Mouse (Mus musculus): ENCODE data around the gene Hps1. TPM values are rescaled to one million over a fixed set of nuclear protein-coding genes. Genes with fewer than 3 reads are reported as not detected.

The Hps1 gene
- total RNA-seq, 1 experiment: 13.1 TPM

GRCm38 (mm10) chr19:42737753-42738152, 42.0 kb downstream of the Hps1 start:
- no peaks in the 10 kb centered on the region for H3K9me3 ChIP-seq (ENCODE audit: control insufficient read depth, insufficient read depth, low read depth, low read length)
- in situ Hi-C loops (cut with MboI; ENCODE audit: low sequenced_read_pairs in 2 of 2, unreplicated experiment in 2 of 2): no loop called here
- H3K4me1 ChIP-seq (ENCODE audit: control insufficient read depth in 2 of 2, insufficient read depth in 2 of 2, low read length in 2 of 2, poor library complexity in 1 of 2): no peaks in the 10 kb centered on the region
- H3K27ac ChIP-seq (ENCODE audit: insufficient read depth, low read depth, low read length, poor library complexity, severe bottlenecking): no peak overlapping the region
- no peaks in the 10 kb centered on the region for H3K36me3 ChIP-seq (ENCODE audit: control insufficient read depth, insufficient read depth, low read length, poor library complexity, severe bottlenecking)
- DNase-seq (ENCODE audit: low read depth, low spot score): no peak
- H3K9ac ChIP-seq (ENCODE audit: insufficient read depth, low read depth, low read length, poor library complexity, severe bottlenecking): no peak overlapping the region
- H3K4me3 ChIP-seq (ENCODE audit: insufficient read depth in 1 of 2, low read depth in 1 of 2, low read length in 2 of 2, poor library complexity in 1 of 2, severe bottlenecking in 1 of 2): no peak overlapping the region
- TF ChIP-seq HCFC1 (IDR thresholded peaks at IDR 0.05; ENCODE audit: borderline replicate concordance, insufficient read depth, low read length) (no peak), ZNF384 (IDR thresholded peaks at IDR 0.05; ENCODE audit: low read depth, low read length) (no peak), CHD2 (IDR thresholded peaks at IDR 0.05; ENCODE audit: low read depth, low read length) (no peak), ZC3H11A (IDR thresholded peaks at IDR 0.05; ENCODE audit: borderline replicate concordance, low read depth, low read length) (no peak), MAFK (IDR thresholded peaks at IDR 0.05; ENCODE audit: insufficient read depth, low read depth, low read length) (no peak)

DNA sequence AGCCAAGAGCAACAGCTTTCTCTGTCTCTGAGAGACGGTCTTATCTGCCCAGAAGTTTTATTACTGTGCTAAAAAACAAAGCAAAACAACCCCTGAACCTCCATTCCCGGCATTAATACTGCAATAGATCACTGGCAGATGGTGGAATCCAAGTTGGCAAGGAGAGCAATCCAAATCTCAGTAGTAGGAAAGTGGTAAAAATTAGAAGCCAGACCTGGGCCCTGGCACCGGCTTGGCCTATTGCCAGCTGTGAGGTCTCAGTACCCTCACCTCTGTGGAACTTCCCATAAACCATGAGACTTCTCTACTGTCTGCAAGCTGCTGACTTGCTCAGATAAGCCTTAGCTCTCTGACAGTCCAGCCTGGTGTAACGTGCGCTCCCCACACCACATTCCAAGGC, 44.8 kb downstream of the Hps1 start:
- Histone ChIP-seq H3K4me3 (ENCODE audit: insufficient read depth in 1 of 2, low read depth in 1 of 2, low read length in 2 of 2, poor library complexity in 1 of 2, severe bottlenecking in 1 of 2) (no peak overlapping the region), H3K9me3 (ENCODE audit: control insufficient read depth, insufficient read depth, low read depth, low read length) (no peaks in the 10 kb centered on the region), H3K27ac (ENCODE audit: insufficient read depth, low read depth, low read length, poor library complexity, severe bottlenecking) (no peak overlapping the region), H3K9ac (ENCODE audit: insufficient read depth, low read depth, low read length, poor library complexity, severe bottlenecking) (no peak overlapping the region), H3K4me1 (ENCODE audit: control insufficient read depth in 2 of 2, insufficient read depth in 2 of 2, low read length in 2 of 2, poor library complexity in 1 of 2) (no peaks in the 10 kb centered on the region), H3K36me3 (ENCODE audit: control insufficient read depth, insufficient read depth, low read length, poor library complexity, severe bottlenecking) (no peaks in the 10 kb centered on the region)
- DNase-seq (ENCODE audit: low read depth, low spot score): no peak
- TF ChIP-seq HCFC1 (IDR thresholded peaks at IDR 0.05; ENCODE audit: borderline replicate concordance, insufficient read depth, low read length): no peak
- no peak for TF ChIP-seq ZC3H11A (IDR thresholded peaks at IDR 0.05; ENCODE audit: borderline replicate concordance, low read depth, low read length)
- TF ChIP-seq CHD2 (IDR thresholded peaks at IDR 0.05; ENCODE audit: low read depth, low read length): no peak
- no peak for TF ChIP-seq ZNF384 (IDR thresholded peaks at IDR 0.05; ENCODE audit: low read depth, low read length)
- no peak for TF ChIP-seq MAFK (IDR thresholded peaks at IDR 0.05; ENCODE audit: insufficient read depth, low read depth, low read length)
- in situ Hi-C loops (cut with MboI; ENCODE audit: low sequenced_read_pairs in 2 of 2, unreplicated experiment in 2 of 2): no loop called here

DNA sequence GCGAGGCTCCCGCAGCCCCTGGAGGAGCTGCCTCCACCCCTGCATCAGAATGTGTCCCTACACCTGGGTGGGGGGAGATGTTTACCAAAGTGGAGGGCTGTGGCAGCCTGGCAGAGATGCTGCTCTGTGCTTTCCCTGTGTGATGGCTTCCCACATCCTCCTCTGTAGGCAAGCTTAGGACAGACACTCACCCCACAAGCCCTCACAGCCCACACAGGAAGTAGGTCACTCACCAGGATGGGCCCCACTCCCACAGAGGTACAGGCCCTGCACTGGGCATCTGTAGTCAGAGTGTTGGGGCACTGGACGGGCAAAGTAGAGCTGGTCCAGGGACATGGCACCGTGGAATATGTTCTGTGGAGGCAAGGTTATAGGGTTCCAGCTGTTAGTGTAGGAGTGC, 52.4 kb downstream of the Hps1 start:
- Histone ChIP-seq H3K9me3 (ENCODE audit: control insufficient read depth, insufficient read depth, low read depth, low read length) (no peaks in the 10 kb centered on the region), H3K9ac (ENCODE audit: insufficient read depth, low read depth, low read length, poor library complexity, severe bottlenecking) (no peak overlapping the region), H3K4me1 (ENCODE audit: control insufficient read depth in 2 of 2, insufficient read depth in 2 of 2, low read length in 2 of 2, poor library complexity in 1 of 2) (no peaks in the 10 kb centered on the region), H3K4me3 (ENCODE audit: insufficient read depth in 1 of 2, low read depth in 1 of 2, low read length in 2 of 2, poor library complexity in 1 of 2, severe bottlenecking in 1 of 2) (no peak overlapping the region), H3K27ac (ENCODE audit: insufficient read depth, low read depth, low read length, poor library complexity, severe bottlenecking) (no peak overlapping the region), H3K36me3 (ENCODE audit: control insufficient read depth, insufficient read depth, low read length, poor library complexity, severe bottlenecking) (no peaks in the 10 kb centered on the region)
- TF ChIP-seq MAFK (IDR thresholded peaks at IDR 0.05; ENCODE audit: insufficient read depth, low read depth, low read length): no peak
- no peak for TF ChIP-seq ZNF384 (IDR thresholded peaks at IDR 0.05; ENCODE audit: low read depth, low read length)
- in situ Hi-C loops (cut with MboI; ENCODE audit: low sequenced_read_pairs in 2 of 2, unreplicated experiment in 2 of 2): no loop called here
- no peak for DNase-seq (ENCODE audit: low read depth, low spot score)

GRCm38 (mm10) chr19:42726766-42727165, 53.0 kb downstream of the Hps1 start:
- no peak for DNase-seq (ENCODE audit: low read depth, low spot score)
- in situ Hi-C loops (cut with MboI; ENCODE audit: low sequenced_read_pairs in 2 of 2, unreplicated experiment in 2 of 2): no loop called here
- no peak for TF ChIP-seq HCFC1 (IDR thresholded peaks at IDR 0.05; ENCODE audit: borderline replicate concordance, insufficient read depth, low read length)
- TF ChIP-seq CHD2 (IDR thresholded peaks at IDR 0.05; ENCODE audit: low read depth, low read length): no peak
- TF ChIP-seq MAFK (IDR thresholded peaks at IDR 0.05; ENCODE audit: insufficient read depth, low read depth, low read length): no peak
- TF ChIP-seq ZC3H11A (IDR thresholded peaks at IDR 0.05; ENCODE audit: borderline replicate concordance, low read depth, low read length): no peak
- H3K27ac ChIP-seq (ENCODE audit: insufficient read depth, low read depth, low read length, poor library complexity, severe bottlenecking): no peak overlapping the region
- H3K4me3 ChIP-seq (ENCODE audit: insufficient read depth in 1 of 2, low read depth in 1 of 2, low read length in 2 of 2, poor library complexity in 1 of 2, severe bottlenecking in 1 of 2): no peak overlapping the region
- H3K9me3 ChIP-seq (ENCODE audit: control insufficient read depth, insufficient read depth, low read depth, low read length): no peaks in the 10 kb centered on the region
- no peaks in the 10 kb centered on the region for H3K4me1 ChIP-seq (ENCODE audit: control insufficient read depth in 2 of 2, insufficient read depth in 2 of 2, low read length in 2 of 2, poor library complexity in 1 of 2)
- H3K36me3 ChIP-seq (ENCODE audit: control insufficient read depth, insufficient read depth, low read length, poor library complexity, severe bottlenecking): no peaks in the 10 kb centered on the region
- H3K9ac ChIP-seq (ENCODE audit: insufficient read depth, low read depth, low read length, poor library complexity, severe bottlenecking): no peak overlapping the region

- no peaks in the 10 kb centered on the region for H3K36me3 ChIP-seq (ENCODE audit: control insufficient read depth, insufficient read depth, low read length, poor library complexity, severe bottlenecking)
- no peak overlapping the region for H3K4me3 ChIP-seq (ENCODE audit: insufficient read depth in 1 of 2, low read depth in 1 of 2, low read length in 2 of 2, poor library complexity in 1 of 2, severe bottlenecking in 1 of 2)
- in situ Hi-C loops (cut with MboI; ENCODE audit: low sequenced_read_pairs in 2 of 2, unreplicated experiment in 2 of 2): no loop called here
- H3K4me1 ChIP-seq (ENCODE audit: control insufficient read depth in 2 of 2, insufficient read depth in 2 of 2, low read length in 2 of 2, poor library complexity in 1 of 2): no peaks in the 10 kb centered on the region
- DNase-seq (ENCODE audit: low read depth, low spot score): no peak
- H3K9me3 ChIP-seq (ENCODE audit: control insufficient read depth, insufficient read depth, low read depth, low read length): no peaks in the 10 kb centered on the region
- TF ChIP-seq MAFK (IDR thresholded peaks at IDR 0.05; ENCODE audit: insufficient read depth, low read depth, low read length) (no peak), ZC3H11A (IDR thresholded peaks at IDR 0.05; ENCODE audit: borderline replicate concordance, low read depth, low read length) (no peak), HCFC1 (IDR thresholded peaks at IDR 0.05; ENCODE audit: borderline replicate concordance, insufficient read depth, low read length) (no peak), CHD2 (IDR thresholded peaks at IDR 0.05; ENCODE audit: low read depth, low read length) (no peak), ZNF384 (IDR thresholded peaks at IDR 0.05; ENCODE audit: low read depth, low read length) (no peak)
- H3K27ac ChIP-seq (ENCODE audit: insufficient read depth, low read depth, low read length, poor library complexity, severe bottlenecking): no peak overlapping the region
- no peak overlapping the region for H3K9ac ChIP-seq (ENCODE audit: insufficient read depth, low read depth, low read length, poor library complexity, severe bottlenecking)
Observed at GRCm38 (mm10) chr19:42725973-42726350, 53.8 kb downstream of the Hps1 start.
